ENCODE assay signal across 7 mouse cellular contexts in the genomic region with DNA sequence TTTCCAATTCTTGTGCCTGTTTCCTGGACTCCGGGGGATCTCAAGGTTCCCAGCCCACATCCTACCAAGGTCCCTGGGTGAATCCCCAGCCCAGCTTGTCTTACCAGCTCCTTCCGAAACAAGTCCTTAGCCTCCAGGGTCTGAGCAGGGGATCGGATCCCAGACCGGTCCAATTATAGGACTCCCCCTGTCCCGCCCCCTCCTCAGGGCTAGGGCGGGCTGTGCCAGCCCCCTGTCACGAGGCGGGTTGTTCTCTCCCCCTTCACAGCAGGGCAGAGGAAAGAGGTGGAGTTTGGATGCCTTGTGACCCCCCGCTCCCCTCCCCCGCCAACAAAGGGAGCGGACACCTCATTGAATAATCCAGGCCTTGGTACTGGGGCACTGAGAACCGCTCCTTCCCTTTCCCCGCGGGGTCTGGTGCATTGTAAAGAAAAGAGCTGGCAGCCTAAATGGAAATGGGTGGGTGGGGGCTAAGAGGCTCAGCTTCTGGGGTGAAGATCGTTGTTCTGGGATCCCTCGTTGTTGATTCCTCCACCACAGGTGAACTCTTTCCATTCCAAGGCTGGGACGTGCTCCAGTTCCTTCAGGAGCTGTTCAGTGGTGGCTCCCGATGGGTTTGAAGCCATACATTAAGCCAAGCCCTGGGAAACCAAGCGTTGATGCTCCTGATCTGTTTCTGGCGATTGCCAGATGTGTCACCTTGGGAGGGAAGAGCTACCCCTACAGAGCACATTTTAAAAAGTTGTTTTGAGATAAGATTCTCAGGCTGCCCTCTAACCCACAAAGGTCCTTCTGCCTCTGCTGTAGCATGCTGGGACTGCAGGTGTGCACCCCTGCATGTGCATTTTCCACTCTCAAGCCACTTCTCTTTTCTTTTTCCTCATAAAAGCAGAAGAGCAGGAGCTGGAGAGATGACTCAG. TPM values are rescaled to one million over a fixed set of nuclear protein-coding genes. Genes with fewer than 3 reads are reported as not detected.
A peak's percentile ranks its signal among the peaks of the same experiment; 100 is the strongest.
DNase-seq lines count a peak whose midpoint lies in the region; ATAC-seq lines count a peak whose summit lies in the region.

A gene (minus strand): TSS at position 282 of the 920 bp plus-strand sequence.

- 0 out of 2 replicates have a peak, but pooled peaks have one; percentile 6 for ATAC-seq in intestine, embryonic 15.5 days
- peak; percentile 70 for ATAC-seq in megakaryocyte, adult 5-6 weeks (ENCODE audit: poor library complexity, severe bottlenecking)

- H3K36me3 ChIP-seq in embryonic facial prominence, embryonic 10.5 days (replicated peaks): peaks cover 50% of the 10 kb centered on the region
- peaks cover 6% of the 10 kb centered on the region; the same call in 1 of the 2 replicates for H3K36me3 ChIP-seq in intestine, embryonic 15.5 days

- peak within 1 kb of the TSS; percentile 73 for H3K27ac ChIP-seq in embryonic facial prominence, embryonic 10.5 days (replicated peaks)
- 0 out of 2 replicates have a peak within 1 kb of the TSS, but pooled peaks have one; percentile 1 for H3K27ac ChIP-seq in intestine, embryonic 15.5 days

- no peaks in the 10 kb centered on the region for H3K27me3 ChIP-seq in embryonic facial prominence, embryonic 10.5 days (replicated peaks; ENCODE audit: low read depth, poor library complexity, severe bottlenecking)
- H3K27me3 ChIP-seq in intestine, embryonic 15.5 days (replicated peaks): no peaks in the 10 kb centered on the region

- H3K4me1 ChIP-seq in embryonic facial prominence, embryonic 10.5 days: peaks cover 36% of the 10 kb centered on the region
- H3K4me1 ChIP-seq in intestine, embryonic 15.5 days (replicated peaks): peaks cover 48% of the 10 kb centered on the region

- DNase-seq in adrenal gland, adult 8-10 months: peak; percentile 62
- peak; percentile 78 for DNase-seq in embryonic facial prominence, embryonic 10.5 days (ENCODE audit: low spot score)
- DNase-seq in gonadal fat pad, adult 2 months (ENCODE audit: low read depth): no peak
- DNase-seq in left cerebral cortex, postnatal 14 days (ENCODE audit: low spot score in 2 of 2): peak; percentile 66 to 70
- DNase-seq in right cerebral cortex, postnatal 25 days: peak; percentile 59

- peak within 1 kb of the TSS; percentile 66 for H3K4me2 ChIP-seq in intestine, embryonic 15.5 days (replicated peaks)

- H3K4me3 ChIP-seq in embryonic facial prominence, embryonic 10.5 days: peak within 1 kb of the TSS; percentile 57
- H3K4me3 ChIP-seq in intestine, embryonic 15.5 days (replicated peaks): peak within 1 kb of the TSS; percentile 32

- peaks cover 10% of the 10 kb centered on the region for H3K9me3 ChIP-seq in embryonic facial prominence, embryonic 10.5 days
- no peaks in the 10 kb centered on the region for H3K9me3 ChIP-seq in intestine, embryonic 15.5 days

- WGBS in embryonic facial prominence, embryonic 10.5 days: 2% methylated on average over 20 of the region's 20 CpGs
- WGBS in intestine, embryonic 15.5 days: 4% methylated on average over 20 of the region's 20 CpGs

- intact Hi-C loops in left cerebral cortex, postnatal 14 days (cut with DNase I): loop anchor here (10.0 kb wide), 1 partner anchor 294 kb away; a partner anchor contains a TSS

- peak within 1 kb of the TSS; percentile 46 for H3K9ac ChIP-seq in intestine, embryonic 15.5 days

RNA-seq across cellular contexts. Expression of the gene that starts here (rescaled TPM):
- 1,000 to 10,000 TPM in 3 of 4 experiments, 100 to 1,000 TPM in 1; 996 to 1,300 (median 1,120) TPM for total RNA-seq in adrenal gland, adult 8-10 months (2022)
- 135 and 168 TPM in 2 replicates for polyA plus RNA-seq in embryonic facial prominence, embryonic 10.5 days (2016; fragmentation: Nextera tagmentation; extraction: Ambion mirVana)
- 3,227 and 3,747 TPM in 2 replicates for polyA plus RNA-seq in gonadal fat pad, adult 2 months (2012; rRNA removed)
- 296 and 325 TPM in 2 replicates for polyA plus RNA-seq in intestine, embryonic 15.5 days (2015; fragmentation: Nextera tagmentation; extraction: Ambion mirVana)
- total RNA-seq in left cerebral cortex, postnatal 14 days (2021): 1,000 to 10,000 TPM; 1,873 to 2,039 TPM
- total RNA-seq in megakaryocyte, adult 5-6 weeks (2015): 104 and 106 TPM in 2 replicates
- 609 and 642 TPM in 2 replicates for total RNA-seq in megakaryocyte, adult 5-6 weeks (2017)
